Mouse (Mus musculus) layer of hippocampus, postnatal 14 days (tissue): ENCODE data around the gene Gm42957. TPM values are rescaled to one million over a fixed set of nuclear protein-coding genes. Genes with fewer than 3 reads are reported as not detected.
"Not testable (repeated sequence)": the region's sequence is repeated elsewhere in the genome, so short reads cannot be mapped to it uniquely, and the experiment has no call there.

ENCODE experiments used
- DNase-seq, 2 experiments: peaks; one replicate each; pipeline ENCODE4 v3.0.0; 2021 to 2022; ENCODE audit warnings: low spot score in 2 of 2, mixed read lengths in 1 of 2
- total RNA-seq, 2 experiments: library from RNA; stranded (reverse); gene quantifications; 2 replicates each; pipeline ENCODE4 v1.2.3; 2021

Gene Gm42957
- total RNA-seq, 2 experiments from 2014 or later = 0.10 to 0.44 TPM

GRCm38 (mm10) chr3:96617941-96618340 lies 17.3 kb upstream of the Gm42957 start:
- no peak for DNase-seq

GRCm38 (mm10) chr3:96623201-96623600 lies 12.1 kb upstream of the Gm42957 start:
- DNase-seq = no peak

DNA sequence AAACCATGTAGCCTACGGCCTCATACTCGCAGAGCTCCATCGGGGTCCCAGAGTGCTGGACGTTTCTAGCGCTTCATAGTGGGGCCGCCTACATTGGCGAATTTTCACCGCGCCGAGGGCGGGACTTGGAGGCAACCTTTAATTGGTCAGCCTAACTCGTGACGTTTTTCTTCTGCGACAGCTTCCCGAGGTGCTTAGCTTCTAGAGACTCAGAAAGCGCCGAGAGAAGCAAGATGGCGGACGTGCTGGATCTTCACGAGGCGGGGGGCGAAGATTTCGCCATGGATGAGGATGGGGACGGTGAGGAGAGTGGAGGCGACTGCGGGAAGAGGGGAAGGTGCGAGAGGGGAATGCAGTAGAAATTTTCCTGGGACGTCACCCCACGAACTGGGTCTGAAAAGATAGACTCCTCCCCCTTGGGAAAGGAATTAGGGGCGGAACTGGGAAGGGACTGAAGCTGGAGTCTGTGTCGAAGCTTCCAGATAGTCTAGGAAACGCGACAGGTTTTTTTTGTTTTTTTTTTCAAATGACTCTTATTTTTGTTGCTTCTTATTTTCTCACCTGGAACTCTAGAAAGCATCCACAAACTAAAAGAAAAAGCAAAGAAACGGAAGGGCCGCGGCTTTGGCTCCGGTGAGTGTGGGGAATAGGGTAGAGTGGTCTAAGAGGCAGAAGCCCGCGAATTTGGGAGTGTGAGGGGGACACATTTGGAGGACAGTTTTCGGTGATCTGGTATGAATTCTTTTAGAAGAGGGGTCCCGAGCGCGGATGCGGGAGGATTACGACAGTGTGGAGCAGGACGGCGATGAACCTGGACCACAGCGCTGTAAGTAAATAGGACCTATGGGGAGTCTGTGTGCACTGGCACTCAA lies 5.3 kb upstream of the Gm42957 start, which contains the start of gene Rbm8a:
Gene Rbm8a, plus strand, starts transcription at position 205 of the 872 bp plus-strand sequence.
- peak; percentile 95 to 98 for DNase-seq

- DNase-seq = no peak
Observed at GRCm38 (mm10) chr3:96632058-96632457, 3.2 kb upstream of the Gm42957 start.

GRCm38 (mm10) chr3:96634015-96634414 lies 1.3 kb upstream of the Gm42957 start:
- DNase-seq = no peak

- DNase-seq = no peak
Observed at GRCm38 (mm10) chr3:96635906-96636305, 632 bp downstream of the Gm42957 start.

DNA sequence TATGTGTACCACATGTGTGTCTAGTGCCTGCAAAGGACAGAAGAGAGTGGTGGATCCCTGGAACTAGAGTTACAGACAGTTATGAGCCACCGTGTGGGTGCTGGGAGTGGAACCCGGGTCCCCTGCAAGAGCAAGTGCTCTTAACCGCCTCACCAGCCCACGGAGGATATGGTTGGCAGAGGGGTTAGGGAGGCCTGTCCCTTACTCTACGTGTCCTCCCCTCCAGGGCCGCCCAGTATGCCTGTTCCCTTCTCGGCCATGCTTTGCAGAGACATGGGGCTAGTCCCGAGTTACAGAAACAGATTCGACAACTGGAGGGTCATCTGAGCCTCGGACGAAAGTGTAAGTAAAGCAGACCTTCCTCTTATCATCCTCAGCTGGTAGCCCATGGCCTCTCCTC lies 1.2 kb downstream of the Gm42957 start:
- DNase-seq = no peak

GRCm38 (mm10) chr3:96639219-96639618 lies 3.9 kb downstream of the Gm42957 start:
- peak; percentile 26 to 37 for DNase-seq

DNA sequence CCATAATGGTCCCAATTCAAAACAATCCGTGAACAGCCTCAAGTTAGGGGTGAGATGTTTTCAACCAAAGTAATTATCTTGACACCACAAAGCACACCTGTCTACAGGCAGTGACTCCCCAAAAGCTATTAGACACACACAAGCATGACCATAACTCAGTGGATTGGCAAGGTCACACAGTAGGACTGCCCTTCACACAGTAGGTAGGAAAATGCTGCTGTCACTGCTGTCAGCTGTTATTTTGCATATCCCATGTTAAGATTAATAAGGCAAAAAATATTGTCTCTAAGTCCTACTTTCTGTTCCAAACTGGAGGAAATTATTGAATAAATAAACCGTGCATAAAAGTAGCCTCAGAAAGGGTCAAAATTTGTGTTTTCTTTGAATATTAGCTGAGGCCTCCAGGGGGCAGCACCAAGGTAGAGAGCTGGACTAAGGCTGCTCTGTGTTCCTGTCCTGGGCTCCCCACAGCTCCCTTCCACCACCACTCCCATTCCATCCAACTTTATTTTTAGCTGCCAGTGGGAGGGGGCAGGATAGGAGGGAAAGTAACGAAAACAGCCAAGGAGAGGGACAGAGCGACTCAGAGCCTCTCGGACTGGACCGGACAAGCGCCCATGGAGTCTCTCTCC lies 9.9 kb downstream of the Gm42957 start, which contains the start of gene Itga10:
Gene Itga10, plus strand, starts transcription at position 567 of the 632 bp plus-strand sequence.
- DNase-seq = no peak

GRCm38 (mm10) chr3:96647365-96647764 lies 12.1 kb downstream of the Gm42957 start:
- DNase-seq = no peak

DNA sequence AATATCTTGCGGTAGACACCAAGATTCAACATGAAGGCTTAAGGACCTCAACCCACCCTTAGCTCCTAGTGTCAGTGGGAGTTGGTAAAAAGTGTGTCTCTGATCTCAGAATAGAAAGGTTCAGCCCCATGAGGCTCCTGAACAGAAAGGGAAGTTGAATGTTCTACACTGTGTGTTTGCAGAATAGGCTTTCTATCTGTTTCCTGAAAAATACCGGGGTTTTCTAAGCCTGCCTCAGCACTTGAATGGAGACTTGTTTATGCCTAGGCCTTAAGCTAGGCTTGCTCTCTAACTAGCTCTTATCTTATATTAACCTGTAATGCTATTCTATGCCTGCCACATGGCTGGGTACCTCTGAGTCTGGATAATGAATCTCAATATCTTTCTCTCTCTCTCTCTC lies 25.6 kb downstream of the Gm42957 start:
- no peak for DNase-seq

GRCm38 (mm10) chr3:96662731-96663316 lies 27.6 kb downstream of the Gm42957 start:
- no peak for DNase-seq

GRCm38 (mm10) chr3:96663432-96664239 lies 28.4 kb downstream of the Gm42957 start:
- DNase-seq = peak; percentile 90 to 91

- not testable (repeated sequence) for DNase-seq
Observed at GRCm38 (mm10) chr3:96665732-96666363, 30.6 kb downstream of the Gm42957 start.

- no peak for DNase-seq
Observed at GRCm38 (mm10) chr3:96666916-96667315, 31.6 kb downstream of the Gm42957 start.

GRCm38 (mm10) chr3:96667316-96667715 lies 32.0 kb downstream of the Gm42957 start:
- DNase-seq = no peak

GRCm38 (mm10) chr3:96668424-96669067 lies 33.3 kb downstream of the Gm42957 start:
- DNase-seq = no peak

DNA sequence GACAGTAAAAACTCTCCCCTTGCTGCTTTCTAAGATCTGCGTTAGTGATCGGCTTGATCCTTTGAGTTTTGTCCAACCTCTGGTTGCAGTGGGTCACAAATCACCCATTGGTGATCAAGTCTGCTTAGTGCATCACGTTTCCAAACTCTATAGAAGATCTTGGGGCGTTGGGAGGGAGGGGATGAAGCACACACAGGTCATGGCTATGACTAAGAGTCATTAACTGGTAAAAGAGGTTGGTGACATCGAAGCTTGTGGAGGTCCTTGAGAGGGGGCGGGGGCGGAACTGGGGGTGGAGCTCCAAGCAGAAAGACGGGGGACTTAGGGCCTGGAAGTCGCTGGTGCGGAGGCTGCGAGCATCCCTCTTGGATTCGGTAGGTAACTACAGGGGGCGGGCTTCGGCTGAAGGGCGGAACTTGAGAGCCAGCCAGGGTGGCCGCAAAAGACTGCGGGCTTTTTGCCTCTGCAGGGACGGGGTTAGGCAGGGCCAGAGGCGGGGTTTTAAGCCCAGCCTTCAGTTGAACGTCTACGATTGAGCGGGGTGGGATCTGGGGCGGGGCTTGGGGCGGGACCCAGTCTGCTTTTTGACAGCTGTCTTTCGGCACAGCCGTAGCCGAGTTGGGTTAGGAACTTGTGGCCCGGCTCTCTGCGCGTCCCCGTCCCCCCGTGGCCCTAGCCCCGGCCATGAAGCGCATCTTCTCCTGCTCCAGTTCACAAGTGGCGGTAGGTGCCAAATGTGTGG lies 34.6 kb downstream of the Gm42957 start, which contains the start of gene Ankrd35:
Gene Ankrd35, plus strand, starts transcription at position 405 of the 742 bp plus-strand sequence.
- DNase-seq = peak; percentile 61 to 66

GRCm38 (mm10) chr3:96671519-96671918 lies 36.2 kb downstream of the Gm42957 start:
- no peak for DNase-seq
